Mouse (Mus musculus) gastrocnemius, postnatal 4 days (tissue): ENCODE measurements at regions not wholly inside any gene's neighbourhood (a gene's known extent, or its start where the extent isn't known, plus 50 kb on each side); places are given as distances from the start of the nearest gene placed in this dataset.
A peak's percentile ranks its signal among the peaks of the same experiment; 100 is the strongest.

Source experiments
- DNase-seq, 2 experiments: peaks; one replicate each; pipeline ENCODE4 v3.0.0; 2021 to 2022; ENCODE audit warnings: low spot score in 2 of 2, mixed read lengths in 2 of 2

- DNase-seq, result no peak
Observed at GRCm38 (mm10) chr2:92799770-92800169, 115.1 kb upstream of the Syt13 start.

- DNase-seq, result no peak
Observed at GRCm38 (mm10) chr2:92800667-92801066, 114.2 kb upstream of the Syt13 start.

GRCm38 (mm10) chr2:92804916-92805315 lies 110.0 kb upstream of the Syt13 start:
- DNase-seq, result no peak

- DNase-seq, result no peak
Observed at GRCm38 (mm10) chr2:92805761-92806160, 109.1 kb upstream of the Syt13 start.

GRCm38 (mm10) chr2:92806481-92807195 lies 108.3 kb upstream of the Syt13 start:
- DNase-seq, result no peak

DNA sequence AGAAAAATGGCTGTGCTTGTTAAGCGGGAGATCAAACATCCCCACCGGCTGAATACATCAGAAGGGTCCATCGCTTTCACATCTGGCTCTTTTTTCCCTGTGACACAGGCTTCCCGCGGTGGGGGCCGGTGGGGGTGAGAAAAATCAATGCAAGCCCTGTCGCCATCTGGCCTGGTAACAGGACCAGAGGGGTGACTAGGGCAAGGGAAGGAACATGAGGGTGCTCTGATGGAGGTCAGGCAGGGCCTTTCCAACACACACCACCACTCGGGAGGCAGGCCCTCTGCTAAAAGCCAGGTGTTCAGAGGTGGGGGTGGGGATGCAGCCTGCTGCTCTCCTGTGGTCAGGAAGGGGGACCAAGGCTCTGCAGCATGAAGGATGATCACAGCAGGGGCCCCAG lies 107.5 kb upstream of the Syt13 start:
- no peak for DNase-seq

DNA sequence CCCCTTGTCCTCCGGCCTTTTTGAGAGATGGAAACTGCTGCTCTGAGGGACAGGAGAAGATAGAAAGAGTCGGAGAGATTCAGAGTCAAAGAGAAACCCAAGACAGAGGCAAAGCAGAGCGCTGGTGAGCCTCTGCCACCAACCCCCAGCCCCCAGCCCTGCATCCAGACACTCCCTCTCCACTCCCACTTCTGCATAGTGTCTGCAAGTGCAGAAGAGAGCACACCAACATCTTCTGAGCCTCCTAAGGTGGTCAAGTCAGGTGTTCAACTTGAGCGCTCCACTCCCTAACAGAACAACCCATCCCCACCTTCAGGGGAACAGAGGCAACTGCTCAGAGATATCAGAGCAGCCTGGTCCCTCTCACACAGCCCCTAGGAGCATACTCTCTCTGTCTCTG lies 106.8 kb upstream of the Syt13 start:
- no peak for DNase-seq

GRCm38 (mm10) chr2:92809226-92809625 lies 105.7 kb upstream of the Syt13 start:
- no peak for DNase-seq

DNA sequence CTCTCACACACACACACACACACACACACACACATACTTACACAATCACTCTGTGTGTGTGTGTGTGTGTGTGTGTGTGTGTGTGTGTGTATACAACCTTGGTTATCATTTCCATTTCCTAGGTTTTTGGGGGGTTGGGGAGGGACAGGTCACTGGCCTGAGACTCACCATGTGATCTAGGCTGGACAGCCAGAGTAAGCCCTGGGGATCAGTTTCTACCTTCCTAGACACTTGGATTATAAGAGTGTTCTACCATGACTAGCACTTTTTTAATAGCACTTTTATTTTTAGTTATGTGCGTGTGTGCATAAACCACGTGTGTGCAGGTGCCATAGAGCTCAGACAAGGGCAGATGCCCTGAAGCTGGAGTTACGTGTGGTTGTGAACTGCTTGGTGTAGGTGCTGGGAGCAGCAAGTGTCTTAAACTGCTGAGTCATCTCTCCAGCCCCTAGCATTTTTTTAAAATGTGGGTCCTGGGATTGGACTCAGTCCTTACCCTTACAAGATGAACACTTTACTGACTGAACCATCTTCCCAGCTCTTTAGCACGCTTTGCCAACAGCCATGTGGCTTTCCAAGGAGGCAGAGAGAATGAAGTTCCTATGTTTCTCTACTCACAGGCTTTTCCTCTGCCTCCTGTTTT lies 105.1 kb upstream of the Syt13 start:
- DNase-seq, result no peak

DNA sequence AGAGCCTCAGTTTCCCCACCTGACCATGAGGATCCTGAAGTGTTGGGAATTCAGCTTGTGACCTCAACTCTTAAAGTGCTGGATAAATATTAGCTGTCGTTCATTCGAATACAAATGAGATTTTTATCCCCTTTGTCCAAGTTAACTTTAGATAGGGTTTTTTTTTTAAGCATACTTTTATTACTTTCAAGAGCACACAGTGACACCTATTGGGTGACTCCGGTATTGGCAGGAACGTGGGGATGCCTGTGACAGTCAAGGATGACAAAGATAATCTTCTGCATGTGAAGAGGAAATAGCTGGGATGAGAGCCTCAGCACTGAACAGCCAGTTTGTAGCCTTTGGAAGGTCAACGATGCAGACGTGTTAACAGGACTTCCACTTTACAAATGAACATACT lies 103.9 kb upstream of the Syt13 start:
- DNase-seq, result peak in 1 of 2 experiments; percentile 32

GRCm38 (mm10) chr2:92813028-92813427 lies 101.9 kb upstream of the Syt13 start:
- DNase-seq, result no peak

DNA sequence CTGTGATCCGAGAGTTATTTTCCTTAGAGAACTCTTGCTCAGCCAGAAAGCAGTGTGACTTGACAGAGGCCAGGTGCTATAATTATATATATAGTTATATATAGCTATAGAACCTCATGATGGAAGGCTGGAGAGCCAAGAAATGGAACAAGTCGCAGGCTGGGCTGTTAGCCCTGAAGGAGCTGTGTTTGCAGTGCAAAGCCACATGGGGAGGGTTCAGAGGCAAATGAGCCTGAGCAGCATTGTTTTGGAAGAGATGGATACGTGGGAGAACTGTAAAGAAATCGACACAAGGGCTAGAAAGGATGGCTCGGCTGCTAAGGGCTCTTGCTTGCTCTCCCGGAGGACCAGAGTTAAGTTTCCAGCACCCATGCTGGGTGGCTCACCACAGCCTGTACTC lies 95.3 kb upstream of the Syt13 start:
- no peak for DNase-seq

GRCm38 (mm10) chr2:92824325-92824724 lies 90.6 kb upstream of the Syt13 start:
- no peak for DNase-seq

DNA sequence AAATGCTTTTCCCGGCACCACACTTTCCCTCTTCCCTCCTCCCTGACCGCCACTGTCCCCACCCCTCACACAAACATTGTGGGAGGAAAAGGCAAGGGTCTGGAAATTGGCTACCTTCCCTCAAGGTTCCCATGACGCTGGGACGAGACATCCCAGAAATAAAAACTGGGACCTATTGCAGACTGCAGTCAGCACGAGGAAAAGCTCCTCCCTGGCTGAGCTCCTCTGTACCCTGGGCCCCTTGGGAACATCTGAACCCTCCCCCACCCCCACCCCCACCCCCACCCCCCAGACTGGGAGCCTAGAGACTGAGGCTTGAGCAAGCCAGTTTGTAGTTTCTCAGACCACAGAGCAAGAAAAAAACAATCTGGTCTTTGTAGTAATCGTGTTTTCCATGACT lies 89.5 kb upstream of the Syt13 start:
- no peak for DNase-seq

DNA sequence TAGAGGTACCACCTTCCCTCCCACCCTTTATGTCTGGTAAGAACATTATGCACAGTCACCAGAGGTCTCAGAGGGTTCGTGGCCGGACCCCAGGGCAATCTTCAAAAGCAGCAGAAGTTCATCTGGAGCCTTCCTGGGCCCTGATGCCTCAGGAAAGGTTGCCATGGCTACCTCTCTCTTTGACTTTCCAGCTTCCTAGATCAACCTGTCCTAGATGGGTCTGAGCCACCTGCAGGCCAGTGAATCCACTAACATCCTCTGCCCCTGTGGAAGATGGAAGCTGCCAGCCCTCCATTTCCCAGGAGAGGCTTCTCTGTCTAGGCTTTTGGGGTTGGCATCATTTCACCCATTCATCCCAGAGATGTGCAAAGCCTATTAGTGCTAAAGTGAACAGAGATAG lies 84.8 kb upstream of the Syt13 start:
- DNase-seq, result no peak

DNA sequence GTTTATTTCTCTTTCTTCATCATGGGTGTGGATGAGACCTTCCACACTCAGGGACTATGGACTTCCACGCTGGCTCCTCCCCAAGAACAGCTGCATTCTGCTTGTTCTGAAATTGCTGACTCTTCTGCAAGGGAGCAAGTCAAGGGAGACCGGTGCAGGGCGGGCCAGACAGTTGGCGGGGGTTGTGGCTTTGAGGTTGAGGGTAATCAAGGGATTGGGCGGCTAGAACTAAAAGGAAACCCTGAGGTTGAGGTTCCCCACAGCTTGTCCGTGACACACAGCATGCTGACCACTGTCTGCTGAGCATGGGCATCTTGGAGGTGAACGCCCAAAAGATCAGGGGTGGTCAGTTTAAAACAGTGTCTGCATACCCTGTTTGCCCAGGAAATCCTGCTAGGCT lies 83.1 kb upstream of the Syt13 start:
- DNase-seq, result no peak

GRCm38 (mm10) chr2:92836203-92836602 lies 78.7 kb upstream of the Syt13 start:
- DNase-seq, result no peak

- DNase-seq, result no peak
Observed at GRCm38 (mm10) chr2:92838012-92838411, 76.9 kb upstream of the Syt13 start.

DNA sequence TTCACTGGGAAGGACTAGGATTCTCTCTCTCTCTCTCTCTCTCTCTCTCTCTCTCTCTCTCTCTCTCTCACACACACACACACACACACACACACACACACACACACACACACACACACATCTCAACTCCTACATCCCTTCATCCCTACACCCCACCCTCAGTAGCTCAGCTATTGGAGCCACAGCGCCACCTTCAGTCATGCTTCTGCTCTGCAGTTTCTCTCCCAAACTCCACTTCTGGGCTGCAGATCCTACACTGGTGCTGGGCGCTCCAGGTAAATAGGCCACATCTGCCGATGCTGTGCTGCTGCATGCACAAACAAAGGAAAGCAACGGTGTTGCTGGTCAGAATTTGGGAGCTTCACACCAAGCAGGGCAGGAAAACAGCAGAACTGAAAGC lies 74.9 kb upstream of the Syt13 start:
- peak; percentile 44 to 52 for DNase-seq

- DNase-seq, result no peak
Observed at GRCm38 (mm10) chr2:92841626-92842025, 73.3 kb upstream of the Syt13 start.

- DNase-seq, result peak in 1 of 2 experiments; percentile 64
Observed at GRCm38 (mm10) chr2:92845061-92845769, 69.7 kb upstream of the Syt13 start.

GRCm38 (mm10) chr2:92848962-92849361 lies 65.9 kb upstream of the Syt13 start:
- DNase-seq, result no peak
